Mouse (Mus musculus) small intestine, adult 2 months (tissue): Measurements from ENCODE around the gene Fzd9.

Experiments
- CTCF ChIP-seq: fragments of 200-500 bp; IDR thresholded peaks from 2 replicates; pipeline ENCODE4 v1.5.1; 2012; ENCODE audit warnings: low read depth, mild to moderate bottlenecking, control low read depth, inconsistent platforms, low read length, moderate library complexity, mixed read lengths; ENCODE audit not compliant: insufficient replicate concordance, insufficient read length; ENCODE audit errors: extremely low read depth
- POLR2A ChIP-seq: fragments of 200-500 bp; IDR thresholded peaks from 2 replicates; pipeline ENCODE4 v1.6.1; 2012; ENCODE audit warnings: low read depth, mild to moderate bottlenecking, control low read depth, inconsistent platforms, low read length, moderate library complexity

GRCm38 (mm10) chr5:135269451-135269850, 18.4 kb upstream of the Fzd9 start:
- TF ChIP-seq CTCF (no peak), POLR2A (no peak)
